Mouse (Mus musculus): ENCODE data around the gene C1ql1.

GRCm38 (mm10) chr11:102890096-102890495 is 56.4 kb downstream of the C1ql1 start:
- TF ChIP-seq EP300 (IDR thresholded peaks at IDR 0.05; ENCODE audit: insufficient read depth, low read depth, low read length) (no peak), CTCF (IDR thresholded peaks at IDR 0.05; ENCODE audit: low read depth, low read length) (no peak)

All from ES-Bruce4 (cell line).